Mouse (Mus musculus) intestine, postnatal 0 days (tissue): ENCODE measurements around the gene Tstd2. TPM values are rescaled to one million over a fixed set of nuclear protein-coding genes. Genes with fewer than 3 reads are reported as not detected.
A peak's percentile ranks its signal among the peaks of the same experiment; 100 is the strongest.

Experiments
- ATAC-seq: fragments of 200-750 bp; cut with Nextera tagmentation; 2 replicates; pipeline ENCODE4 v1.8.0; 2017; ENCODE audit warnings: mild to moderate bottlenecking, moderate TSS enrichment, moderate library complexity
- H3K27ac ChIP-seq: fragments of 300-500 bp; sonication (generic); 2 replicates; pipeline ENCODE4 v1.5.1; 2014; ENCODE audit warnings: mild to moderate bottlenecking, low read depth, low read length, moderate library complexity
- H3K27me3 ChIP-seq: fragments of 300-500 bp; sonication (generic); replicated peaks from 2 replicates; pipeline ENCODE4 v1.6.1; 2014; ENCODE audit warnings: low read length, mixed read lengths; ENCODE audit not compliant: control insufficient read depth, insufficient read depth
- H3K36me3 ChIP-seq: fragments of 300-500 bp; sonication (generic); 2 replicates; pipeline ENCODE4 v1.6.1; 2014; ENCODE audit warnings: mild to moderate bottlenecking, moderate library complexity; ENCODE audit not compliant: control insufficient read depth, insufficient read depth
- H3K4me1 ChIP-seq: fragments of 300-500 bp; sonication (generic); replicated peaks from 2 replicates; pipeline ENCODE4 v1.6.1; 2014; ENCODE audit warnings: antibody characterized with exemption, low read length, mixed read lengths; ENCODE audit not compliant: control insufficient read depth, insufficient read depth
- H3K4me2 ChIP-seq: fragments of 300-500 bp; sonication (generic); replicated peaks from 2 replicates; pipeline ENCODE4 v1.6.1; 2014; ENCODE audit warnings: low read depth, mild to moderate bottlenecking, moderate library complexity
- H3K4me3 ChIP-seq: fragments of 300-500 bp; sonication (generic); 2 replicates; pipeline ENCODE4 v1.5.1; 2014; ENCODE audit warnings: low read depth, low read length
- H3K9ac ChIP-seq: fragments of 300-500 bp; sonication (generic); 2 replicates; pipeline ENCODE4 v1.6.1; 2014; ENCODE audit warnings: mild to moderate bottlenecking, low read depth, low read length
- H3K9me3 ChIP-seq: fragments of 300-500 bp; sonication (generic); 2 replicates; pipeline ENCODE4 v1.6.1; 2016; ENCODE audit warnings: mixed run types; ENCODE audit not compliant: control insufficient read depth
- CTCF ChIP-seq: sonication (generic); IDR thresholded peaks from 2 replicates; pipeline ENCODE4 v1.5.1; 2016; ENCODE audit warnings: low read depth, mild to moderate bottlenecking, control low read depth, antibody characterized with exemption, moderate library complexity
- WGBS: fragments of 180-500 bp; shearing (Covaris S2); extraction: QIAGEN DNeasy Blood & Tissue Kit; methylation state at CpG from one replicate; pipeline ENCODE4 v1.1.7; 2014; 5-methylcytosine and 5-hydroxymethylcytosine counted together
- polyA plus RNA-seq: library from polyadenylated mRNA; unstranded; fragments of >200 nt; fragmentation: Nextera tagmentation; extraction: Ambion mirVana; gene quantifications from 2 replicates; pipeline ENCODE4 v1.2.1, GENCODE M21; 2015

The Tstd2 gene
- polyA plus RNA-seq, 1 experiment from 2014 or later = 10.4 TPM

GRCm38 (mm10) chr4:46084416-46085172 is 53.9 kb downstream of the Tstd2 start:
- H3K4me2 ChIP-seq = no peak overlapping the region
- no peak for ATAC-seq
- no peaks in the 10 kb centered on the region for H3K27me3 ChIP-seq
- TF ChIP-seq CTCF = no peak
- no peak overlapping the region for H3K4me3 ChIP-seq
- peak overlapping the region; percentile 41; the same call in 1 of the 2 replicates for H3K27ac ChIP-seq
- 75% methylated on average over 9 of the region's 9 CpGs for WGBS
- no peaks in the 10 kb centered on the region for H3K9me3 ChIP-seq
- no peaks in the 10 kb centered on the region for H3K36me3 ChIP-seq
- H3K4me1 ChIP-seq = no peaks in the 10 kb centered on the region
- H3K9ac ChIP-seq = no peak overlapping the region

DNA sequence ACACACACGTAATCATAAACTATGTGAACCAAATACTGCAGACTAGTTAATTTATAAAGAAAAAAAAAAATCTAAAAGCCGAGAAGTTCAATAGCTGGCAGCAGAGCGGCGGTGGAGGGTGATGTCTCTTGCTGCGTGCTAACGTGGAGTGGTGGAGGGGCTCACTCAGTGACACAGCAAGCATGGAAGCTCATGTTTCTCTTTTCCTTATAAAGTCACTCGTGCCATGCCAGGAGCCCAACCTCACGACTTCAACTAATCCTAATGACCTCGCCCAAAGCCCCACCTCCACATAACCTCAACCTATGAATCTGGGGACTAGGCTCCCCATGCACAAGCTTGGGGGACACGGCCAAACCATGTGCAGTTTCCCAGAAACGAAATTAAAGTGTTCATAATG is 55.9 kb downstream of the Tstd2 start:
- WGBS = 64% methylated on average over 11 of the region's 11 CpGs
- H3K4me3 ChIP-seq = no peak overlapping the region
- ATAC-seq = no peak

DNA sequence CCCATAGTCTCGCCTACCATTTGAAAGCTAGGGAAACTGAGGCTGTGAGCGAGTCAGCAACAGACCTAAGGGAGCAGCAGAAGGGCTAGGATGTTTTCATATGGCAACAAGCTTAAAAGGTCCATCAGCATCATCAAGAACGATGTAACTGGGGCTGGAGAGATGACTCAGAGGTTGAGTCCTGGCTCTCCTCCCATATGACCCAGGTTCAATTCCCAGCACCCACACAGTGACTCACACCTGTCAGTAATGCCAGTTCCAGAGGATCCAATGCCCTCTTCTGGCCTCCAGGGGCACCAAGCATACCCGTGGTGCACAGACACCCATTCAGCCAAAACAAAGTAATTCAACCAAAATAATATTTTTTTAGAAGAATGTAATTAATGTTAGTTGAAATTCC is 58.2 kb downstream of the Tstd2 start:
- Histone ChIP-seq H3K4me3 (no peak overlapping the region), H3K4me2 (no peak overlapping the region), H3K27me3 (no peaks in the 10 kb centered on the region), H3K9ac (no peak overlapping the region), H3K36me3 (no peaks in the 10 kb centered on the region), H3K27ac (no peak overlapping the region), H3K4me1 (no peaks in the 10 kb centered on the region), H3K9me3 (no peaks in the 10 kb centered on the region)
- no peak for ATAC-seq
- TF ChIP-seq CTCF = no peak
- 86% methylated on average over 4 of the region's 4 CpGs for WGBS

More for the DNA sequence above, 55.9 kb downstream of the Tstd2 start:
- Histone ChIP-seq H3K36me3 (no peaks in the 10 kb centered on the region), H3K9ac (no peak overlapping the region), H3K9me3 (no peaks in the 10 kb centered on the region), H3K27ac (no peak overlapping the region), H3K4me2 (no peak overlapping the region), H3K27me3 (no peaks in the 10 kb centered on the region), H3K4me1 (no peaks in the 10 kb centered on the region)
- TF ChIP-seq CTCF = no peak

DNA sequence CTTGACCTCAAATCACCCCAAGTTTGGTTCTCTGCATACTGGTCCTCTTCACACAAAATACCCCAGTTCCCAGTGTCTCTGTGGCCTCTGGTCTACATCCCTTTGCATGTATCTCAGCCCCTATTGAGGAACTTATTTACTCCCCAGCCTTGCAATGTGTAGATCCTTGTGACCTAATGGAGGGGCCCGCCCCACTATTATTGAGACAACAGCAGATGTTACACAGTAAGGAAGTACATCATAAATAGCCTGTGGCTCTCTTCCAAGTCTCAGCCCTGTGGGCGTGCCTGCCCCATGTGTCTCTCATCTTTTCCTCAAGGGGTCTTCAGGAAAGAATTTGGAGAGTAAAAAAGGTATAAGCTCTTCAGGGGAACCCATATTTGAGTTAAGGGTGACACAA is 61.6 kb downstream of the Tstd2 start:
- Histone ChIP-seq H3K4me1 (no peaks in the 10 kb centered on the region), H3K9ac (no peak overlapping the region), H3K4me2 (no peak overlapping the region), H3K27ac (no peak overlapping the region), H3K36me3 (no peaks in the 10 kb centered on the region), H3K4me3 (no peak overlapping the region), H3K27me3 (no peaks in the 10 kb centered on the region), H3K9me3 (no peaks in the 10 kb centered on the region)
- TF ChIP-seq CTCF = no peak
- WGBS = 29% methylated on average over 2 of the region's 2 CpGs
- peak; percentile 31; the same call in 1 of the 2 replicates for ATAC-seq

GRCm38 (mm10) chr4:46075664-46076063 is 62.8 kb downstream of the Tstd2 start:
- no peaks in the 10 kb centered on the region for H3K9me3 ChIP-seq
- H3K4me2 ChIP-seq = no peak overlapping the region
- no peak overlapping the region for H3K27ac ChIP-seq
- TF ChIP-seq CTCF = no peak
- no peak overlapping the region for H3K4me3 ChIP-seq
- ATAC-seq = no peak
- H3K4me1 ChIP-seq = no peaks in the 10 kb centered on the region
- H3K9ac ChIP-seq = no peak overlapping the region
- H3K27me3 ChIP-seq = no peaks in the 10 kb centered on the region
- H3K36me3 ChIP-seq = no peaks in the 10 kb centered on the region
- WGBS = 81% methylated on average over 3 of the region's 3 CpGs

DNA sequence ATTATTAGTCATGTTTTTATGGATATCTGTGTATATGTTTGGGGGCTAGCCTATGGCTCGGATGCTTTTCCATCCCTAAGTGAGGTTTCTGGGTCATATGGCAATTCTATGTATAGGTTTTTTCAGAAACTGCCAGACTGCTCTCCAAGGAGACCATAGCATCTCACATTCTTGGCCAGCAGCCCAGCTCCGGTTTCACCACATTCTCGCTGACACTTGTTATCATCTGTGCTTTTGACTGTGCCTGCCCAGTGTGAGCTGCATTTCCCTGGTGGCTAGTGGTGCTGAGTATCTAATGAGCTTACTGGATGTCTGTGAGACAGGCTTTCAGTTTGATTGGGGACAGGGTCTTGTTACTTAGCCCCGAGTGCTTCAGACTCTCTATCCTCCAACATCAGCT is 64.8 kb downstream of the Tstd2 start:
- Histone ChIP-seq H3K27ac (no peak overlapping the region), H3K4me3 (no peak overlapping the region), H3K4me2 (no peak overlapping the region), H3K4me1 (no peaks in the 10 kb centered on the region), H3K36me3 (no peaks in the 10 kb centered on the region), H3K9ac (no peak overlapping the region), H3K27me3 (no peaks in the 10 kb centered on the region), H3K9me3 (no peaks in the 10 kb centered on the region)
- 50% methylated on average over 4 of the region's 4 CpGs for WGBS
- no peak for TF ChIP-seq CTCF
- no peak for ATAC-seq
